Mouse (Mus musculus) embryonic facial prominence, embryonic 12.5 days (tissue): ENCODE data around the gene Clec3a. TPM values are rescaled to one million over a fixed set of nuclear protein-coding genes. Genes with fewer than 3 reads are reported as not detected.

ENCODE experiments used
- ATAC-seq: fragments of 200-750 bp; cut with Nextera tagmentation; 2 replicates; pipeline ENCODE4 v1.8.0; 2017; ENCODE audit not compliant: insufficient number of reproducible peaks, insufficient read depth, low FRiP score, low TSS enrichment
- H3K27ac ChIP-seq: fragments of 300-500 bp; sonication (generic); 2 replicates; pipeline ENCODE4 v1.5.1; 2016; ENCODE audit warnings: mild to moderate bottlenecking
- H3K27me3 ChIP-seq: fragments of 300-500 bp; sonication (generic); 2 replicates; pipeline ENCODE4 v1.6.1; 2016; ENCODE audit warnings: mild to moderate bottlenecking, moderate library complexity
- H3K36me3 ChIP-seq: fragments of 300-500 bp; sonication (generic); 2 replicates; pipeline ENCODE4 v1.6.1; 2016; ENCODE audit warnings: mild to moderate bottlenecking
- H3K4me1 ChIP-seq: fragments of 300-500 bp; sonication (generic); 2 replicates; pipeline ENCODE4 v1.6.1; 2016
- H3K4me2 ChIP-seq: fragments of 300-500 bp; sonication (generic); replicated peaks from 2 replicates; pipeline ENCODE4 v1.6.1; 2016; ENCODE audit warnings: mild to moderate bottlenecking, moderate library complexity
- H3K4me3 ChIP-seq: fragments of 300-500 bp; sonication (generic); 2 replicates; pipeline ENCODE4 v1.5.1; 2016; ENCODE audit warnings: mild to moderate bottlenecking
- H3K9ac ChIP-seq: fragments of 300-500 bp; sonication (generic); 2 replicates; pipeline ENCODE4 v1.6.1; 2016; ENCODE audit warnings: mild to moderate bottlenecking, moderate library complexity
- H3K9me3 ChIP-seq: fragments of 300-500 bp; sonication (generic); 2 replicates; pipeline ENCODE4 v1.6.1; 2016; ENCODE audit warnings: mild to moderate bottlenecking, moderate library complexity
- WGBS: fragments of 180-500 bp; shearing (Covaris S2); methylation state at CpG from one replicate; pipeline ENCODE4 v1.1.7; 2016; 5-methylcytosine and 5-hydroxymethylcytosine counted together
- polyA plus RNA-seq: library from polyadenylated mRNA; unstranded; fragments of >200 nt; fragmentation: Nextera tagmentation; extraction: Ambion mirVana; gene quantifications from 2 replicates; pipeline ENCODE4 v1.2.1, GENCODE M21; 2016

The Clec3a gene
- polyA plus RNA-seq, 1 experiment from 2014 or later = 0.50 TPM

- no peaks in the 10 kb centered on the region for H3K36me3 ChIP-seq
- H3K9me3 ChIP-seq = no peaks in the 10 kb centered on the region
- no peak overlapping the region for H3K27ac ChIP-seq
- no peaks in the 10 kb centered on the region for H3K27me3 ChIP-seq
- no peaks in the 10 kb centered on the region for H3K4me1 ChIP-seq
- no peak overlapping the region for H3K4me2 ChIP-seq
- no peak overlapping the region for H3K9ac ChIP-seq
- ATAC-seq = no peak
- WGBS = 66% methylated on average over 5 of the region's 5 CpGs
- no peak overlapping the region for H3K4me3 ChIP-seq
Observed at GRCm38 (mm10) chr8:114460600-114460999, 42.7 kb downstream of the Clec3a start.

GRCm38 (mm10) chr8:114462591-114462990 is 44.7 kb downstream of the Clec3a start:
- Histone ChIP-seq H3K4me2 (no peak overlapping the region), H3K36me3 (no peaks in the 10 kb centered on the region), H3K27ac (no peak overlapping the region), H3K4me3 (no peak overlapping the region), H3K9ac (no peak overlapping the region), H3K9me3 (no peaks in the 10 kb centered on the region), H3K27me3 (no peaks in the 10 kb centered on the region), H3K4me1 (no peaks in the 10 kb centered on the region)
- no peak for ATAC-seq
- 91% methylated on average over 11 of the region's 11 CpGs for WGBS

GRCm38 (mm10) chr8:114463305-114463704 is 45.4 kb downstream of the Clec3a start:
- no peaks in the 10 kb centered on the region for H3K9me3 ChIP-seq
- WGBS = 70% methylated on average over 10 of the region's 10 CpGs
- H3K27ac ChIP-seq = no peak overlapping the region
- no peak overlapping the region for H3K4me2 ChIP-seq
- H3K36me3 ChIP-seq = no peaks in the 10 kb centered on the region
- no peak overlapping the region for H3K4me3 ChIP-seq
- no peak for ATAC-seq
- no peaks in the 10 kb centered on the region for H3K4me1 ChIP-seq
- no peak overlapping the region for H3K9ac ChIP-seq
- H3K27me3 ChIP-seq = no peaks in the 10 kb centered on the region

- Histone ChIP-seq H3K36me3 (peaks cover 3% of the 10 kb centered on the region; the same call in 1 of the 2 replicates), H3K9ac (no peak overlapping the region), H3K27ac (no peak overlapping the region), H3K9me3 (no peaks in the 10 kb centered on the region), H3K4me1 (no peaks in the 10 kb centered on the region), H3K27me3 (no peaks in the 10 kb centered on the region), H3K4me2 (no peak overlapping the region), H3K4me3 (no peak overlapping the region)
- 89% methylated on average over 21 of the region's 21 CpGs for WGBS
- no peak for ATAC-seq
Observed at GRCm38 (mm10) chr8:114468526-114469207, 50.8 kb downstream of the Clec3a start.

- H3K9me3 ChIP-seq = no peaks in the 10 kb centered on the region
- no peak for ATAC-seq
- WGBS = 94% methylated on average over 10 of the region's 10 CpGs
- peaks cover 3% of the 10 kb centered on the region; the same call in 1 of the 2 replicates for H3K36me3 ChIP-seq
- no peak overlapping the region for H3K27ac ChIP-seq
- H3K4me1 ChIP-seq = no peaks in the 10 kb centered on the region
- no peak overlapping the region for H3K4me2 ChIP-seq
- no peak overlapping the region for H3K9ac ChIP-seq
- no peaks in the 10 kb centered on the region for H3K27me3 ChIP-seq
- no peak overlapping the region for H3K4me3 ChIP-seq
Observed at GRCm38 (mm10) chr8:114469208-114469590, 51.3 kb downstream of the Clec3a start.

GRCm38 (mm10) chr8:114473546-114473945 is 55.7 kb downstream of the Clec3a start:
- Histone ChIP-seq H3K4me1 (no peaks in the 10 kb centered on the region), H3K4me2 (no peak overlapping the region), H3K36me3 (peaks cover 3% of the 10 kb centered on the region; the same call in 1 of the 2 replicates), H3K27me3 (no peaks in the 10 kb centered on the region), H3K27ac (no peak overlapping the region), H3K4me3 (no peak overlapping the region), H3K9ac (no peak overlapping the region), H3K9me3 (0 out of 2 replicates have a peak, but pooled peaks cover 2% of the 10 kb centered on the region)
- 92% methylated on average over 11 of the region's 11 CpGs for WGBS
- ATAC-seq = no peak

Other genes starting within 250 kb of the Clec3a start
- gene Vat1l, start 212.5 kb upstream of the Clec3a start, polyA plus RNA-seq = 5.9 and 7.5 TPM in 2 replicates
- 10.5 and 12.6 TPM in 2 replicates for gene Wwox, start 21.6 kb downstream of the Clec3a start, polyA plus RNA-seq